Mouse (Mus musculus): Measurements from ENCODE around the gene Adamtsl3.

Adamtsl3 gene

DNA sequence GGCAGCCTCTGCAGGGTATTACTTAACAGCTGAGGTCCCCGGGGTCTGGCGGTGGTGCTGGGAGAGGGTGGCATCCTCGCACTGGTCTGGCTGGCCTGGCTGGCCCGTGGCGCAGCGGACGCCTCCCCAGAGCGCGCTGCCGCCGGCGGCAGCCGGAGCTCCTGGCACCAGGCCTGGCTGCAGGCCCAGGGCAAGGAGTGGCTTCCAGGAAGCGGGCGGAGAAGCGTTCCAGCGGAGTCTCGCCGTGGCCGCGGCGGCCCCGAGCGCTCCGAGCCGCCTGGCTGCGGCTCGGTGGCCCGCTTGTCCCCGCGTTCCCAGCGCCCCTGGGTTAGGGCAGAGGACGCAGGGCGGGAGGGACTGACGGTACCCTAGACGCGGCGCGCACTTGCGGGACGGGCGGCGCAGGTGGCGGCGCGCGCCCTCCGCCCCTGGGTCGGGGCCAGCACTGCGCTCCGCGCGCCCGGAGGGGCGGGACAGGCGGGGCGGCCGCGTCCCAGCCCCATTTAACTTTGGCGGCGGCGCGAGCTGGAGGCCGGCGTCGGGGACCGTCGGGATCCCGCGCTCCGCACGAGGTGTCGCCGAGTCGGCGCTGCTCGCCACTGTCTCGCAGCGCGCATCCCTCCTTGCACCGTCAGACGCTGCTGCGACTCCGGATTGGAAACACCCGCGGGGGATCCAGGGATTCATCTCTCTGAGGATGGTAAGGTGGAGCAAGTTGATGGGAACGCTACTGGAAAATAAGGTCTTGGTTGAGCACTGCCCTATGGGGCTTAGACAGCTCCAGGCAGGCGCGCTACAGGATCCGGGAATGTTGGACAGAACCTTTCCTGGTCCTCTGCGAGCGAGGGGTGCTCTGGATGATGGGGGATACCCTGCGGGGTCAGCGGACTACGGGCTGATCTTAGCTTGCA is at the start of gene Adamtsl3:
Adamtsl3 (plus strand) TSS at position 484 of the 911 bp plus-strand sequence.
- DNase-seq (ENCODE audit: low spot score): no peak

DNA sequence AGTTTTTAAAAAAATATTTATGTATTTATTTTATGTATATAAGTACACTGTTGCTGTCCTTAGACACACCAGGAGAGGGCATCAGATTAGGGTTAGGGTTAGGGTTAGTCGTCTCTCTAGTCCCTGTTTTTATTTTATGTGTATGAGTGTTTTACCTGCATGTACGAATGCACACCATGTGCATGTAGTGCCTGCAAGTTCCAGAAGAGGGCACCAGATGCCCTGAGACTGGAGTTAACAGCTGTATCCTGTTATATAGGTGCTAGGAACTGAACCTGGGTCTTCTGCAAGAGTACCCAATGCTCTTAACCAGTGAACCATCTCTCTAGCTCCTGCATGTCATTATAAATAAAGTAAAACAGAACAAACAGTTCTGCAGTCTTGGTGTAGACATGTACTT is 48.3 kb upstream of the Adamtsl3 start:
- DNase-seq (ENCODE audit: low spot score): no peak

DNA sequence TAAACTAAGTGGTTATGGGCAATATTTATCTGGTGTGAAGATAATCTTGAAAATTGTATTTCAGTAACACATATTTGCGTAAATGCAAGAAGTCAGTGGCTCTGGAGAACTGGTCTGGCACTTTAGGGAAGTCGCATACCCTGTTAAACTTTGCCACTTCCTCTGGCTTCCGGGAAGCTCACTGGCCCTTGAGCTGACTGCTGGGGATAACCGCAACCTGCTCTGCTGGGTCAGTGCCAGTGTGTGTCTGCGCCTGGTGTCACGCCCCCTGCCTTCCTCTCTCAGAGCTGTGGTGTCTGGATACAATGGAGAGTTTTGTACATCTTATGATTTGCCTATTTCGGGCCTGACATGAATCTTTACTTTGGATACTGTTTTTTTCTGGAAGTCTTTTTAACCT is 42.1 kb upstream of the Adamtsl3 start:
- no peak for DNase-seq (ENCODE audit: low spot score)

DNA sequence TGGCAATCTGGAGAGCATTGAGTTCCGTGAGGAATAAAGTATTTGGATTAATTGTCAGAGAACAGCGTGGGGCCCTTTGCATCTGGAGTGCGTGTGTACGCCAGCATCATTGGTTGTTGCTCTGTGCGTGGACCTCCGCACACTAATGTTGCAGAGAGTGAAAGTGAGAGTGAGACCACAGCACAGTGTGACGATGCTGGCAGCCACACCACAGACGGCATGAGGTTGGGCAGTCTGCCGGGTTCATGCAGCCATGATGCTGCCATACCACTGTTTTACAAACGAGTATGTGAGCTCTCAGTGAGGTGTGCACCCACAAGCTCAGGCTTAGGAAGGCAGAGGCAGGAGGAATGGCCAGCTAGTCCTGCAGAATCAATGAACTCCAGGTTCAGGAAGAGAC is 41.4 kb upstream of the Adamtsl3 start:
- no peak for DNase-seq (ENCODE audit: low spot score)

DNA sequence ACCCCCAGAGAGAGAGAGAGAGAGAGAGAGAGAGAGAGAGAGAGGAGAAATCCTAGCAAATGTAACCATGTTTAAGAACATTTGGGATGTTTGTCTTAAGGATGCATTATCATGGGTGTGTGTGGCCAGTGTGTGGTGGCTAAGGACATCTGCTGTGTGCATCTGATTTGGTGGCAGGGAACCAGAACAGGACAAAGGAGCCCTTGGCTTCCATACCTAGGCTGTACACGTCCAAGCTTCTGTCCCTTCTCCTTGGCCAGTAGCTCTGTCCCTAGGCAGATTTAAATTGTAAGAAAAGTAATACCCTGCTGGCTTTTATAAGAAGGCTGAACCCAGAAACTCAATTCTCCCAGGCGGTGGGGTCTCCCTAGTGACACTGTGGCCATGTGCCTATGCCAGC is 40.9 kb upstream of the Adamtsl3 start:
- DNase-seq (ENCODE audit: low spot score): no peak

DNA sequence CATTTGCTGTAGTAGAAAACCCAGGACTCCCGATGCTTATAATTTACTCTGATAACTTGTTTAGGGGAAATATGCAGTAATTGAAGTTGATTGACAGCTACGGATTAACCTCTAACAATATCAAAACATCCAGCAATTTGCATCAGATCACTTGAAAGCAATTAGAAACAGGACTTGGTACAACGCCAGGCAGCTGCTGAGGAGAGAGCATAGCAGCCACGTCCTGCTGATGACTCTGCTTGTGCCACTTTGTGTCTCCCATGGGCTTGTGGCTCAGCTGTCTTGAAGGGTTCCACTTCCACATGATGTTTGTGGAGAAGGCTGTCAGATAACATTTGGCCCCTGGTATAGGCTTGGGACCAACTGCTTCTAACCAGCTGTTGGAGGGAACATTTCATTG is 27.1 kb upstream of the Adamtsl3 start:
- DNase-seq (ENCODE audit: low spot score): no peak

DNA sequence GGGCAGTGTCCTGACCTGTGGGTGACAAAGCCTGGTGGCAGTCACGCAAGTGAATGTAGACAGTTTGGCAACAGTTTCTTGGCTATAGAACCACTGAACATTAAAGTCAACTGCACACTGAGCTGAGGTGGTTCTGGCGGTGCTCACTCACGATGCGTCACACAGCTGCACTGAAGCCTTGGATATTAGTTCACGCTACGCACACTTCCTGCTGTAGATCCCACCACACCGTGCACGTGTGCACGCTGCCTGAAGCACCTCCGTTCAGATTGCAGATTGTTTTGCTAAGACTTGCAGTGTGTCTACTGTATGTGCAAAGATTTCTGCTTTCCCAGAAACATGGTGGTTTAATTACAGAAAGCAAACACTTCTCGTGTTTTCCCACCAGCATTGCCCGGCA is 17.0 kb upstream of the Adamtsl3 start:
- no peak for DNase-seq (ENCODE audit: low spot score)

DNA sequence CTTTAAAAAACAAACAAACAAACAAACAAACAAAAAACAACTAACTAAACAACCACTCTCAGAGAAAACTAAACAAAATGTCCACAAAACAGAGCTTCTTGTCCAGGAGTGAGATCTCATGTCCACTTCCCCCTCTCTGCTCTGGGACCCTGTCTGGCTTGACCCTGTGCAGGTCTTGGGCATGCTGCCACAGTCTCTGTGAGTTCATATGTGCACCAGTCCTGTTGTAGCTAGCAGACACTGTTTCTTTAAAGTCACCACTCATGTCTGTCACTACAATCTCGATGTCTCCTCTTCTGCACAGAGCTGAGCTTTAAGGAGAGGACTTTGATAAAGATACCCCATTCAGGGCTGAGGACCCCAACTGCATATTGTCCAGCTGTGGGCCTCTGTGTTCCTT is 8.9 kb upstream of the Adamtsl3 start:
- no peak for DNase-seq (ENCODE audit: low spot score)

DNA sequence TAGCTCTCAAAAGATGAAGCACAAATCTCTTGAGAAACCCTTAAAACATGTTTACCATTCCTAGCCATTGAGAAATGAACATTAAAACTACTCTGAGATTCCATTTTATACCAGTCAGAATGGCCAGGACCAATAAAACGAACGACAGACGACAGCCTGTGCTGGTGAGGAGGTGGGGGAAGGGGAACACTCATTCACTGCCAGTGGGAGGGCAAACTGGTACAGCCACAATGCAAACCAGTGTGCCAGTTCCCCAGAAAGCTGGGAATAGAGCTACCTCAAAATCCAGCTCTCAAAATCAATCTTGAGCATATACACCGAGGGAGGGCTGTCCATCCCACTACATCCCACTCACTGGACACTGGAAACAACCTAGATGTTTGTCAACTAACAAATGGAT is 8.3 kb upstream of the Adamtsl3 start:
- DNase-seq (ENCODE audit: low spot score): no peak

DNA sequence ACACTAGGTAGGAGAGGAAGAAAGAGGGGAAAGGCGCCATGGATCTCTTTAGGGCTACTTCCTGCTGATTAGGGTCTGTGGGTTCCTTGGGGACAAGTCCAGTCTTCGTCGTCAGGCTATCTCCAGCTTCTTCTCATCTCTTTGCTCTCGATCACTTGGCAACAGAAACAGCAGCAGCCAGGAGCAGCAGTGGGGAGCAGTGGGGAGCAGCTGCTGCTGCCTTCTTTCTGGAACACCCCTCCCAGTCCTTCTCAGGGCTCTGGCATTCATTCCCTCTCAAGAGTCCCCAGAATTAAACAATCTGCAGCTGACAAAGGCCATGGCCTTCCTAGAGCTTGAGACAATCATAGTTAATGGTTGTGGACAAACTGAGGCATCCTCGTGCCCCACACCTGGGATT is 7.6 kb upstream of the Adamtsl3 start:
- DNase-seq (ENCODE audit: low spot score): no peak

DNA sequence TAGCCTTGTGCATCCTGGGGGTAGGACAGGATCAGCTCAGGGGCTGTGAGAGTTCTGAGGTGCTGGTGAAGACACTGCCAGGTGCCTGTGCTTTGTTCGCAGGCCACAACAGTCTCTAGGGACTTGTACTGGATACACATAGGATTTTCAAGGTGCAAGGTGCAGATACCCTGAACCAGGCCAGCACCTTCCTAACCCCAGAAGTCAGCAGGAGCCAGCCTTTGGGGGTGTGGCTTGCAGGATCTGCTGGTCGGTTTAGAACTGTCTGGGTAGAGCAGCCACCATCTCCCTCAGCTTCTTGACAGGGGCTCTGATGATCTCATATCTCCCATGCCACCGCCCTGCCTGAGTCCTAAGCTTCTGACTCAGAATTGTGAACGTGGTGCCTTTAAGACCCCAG is 5.7 kb upstream of the Adamtsl3 start:
- DNase-seq (ENCODE audit: low spot score): no peak

DNA sequence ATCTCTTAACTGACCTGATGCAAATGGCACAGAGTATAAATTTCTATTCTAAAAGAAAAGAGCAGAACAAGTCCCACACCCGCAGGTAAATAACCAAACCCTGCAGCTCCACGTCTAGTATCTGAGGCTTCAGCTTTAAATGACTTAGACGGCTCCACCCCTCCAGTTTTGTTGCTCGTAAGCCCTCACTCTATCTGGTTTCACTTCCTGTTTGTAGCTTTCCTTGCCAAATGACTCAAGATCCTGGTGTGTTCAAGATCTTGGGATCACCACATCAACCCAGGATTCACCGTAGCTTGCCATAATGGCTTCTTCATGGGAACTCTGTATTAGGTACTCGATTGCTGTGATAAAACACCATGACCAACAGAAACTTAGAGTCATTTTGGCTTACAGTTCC is 4.6 kb upstream of the Adamtsl3 start:
- no peak for DNase-seq (ENCODE audit: low spot score)

DNA sequence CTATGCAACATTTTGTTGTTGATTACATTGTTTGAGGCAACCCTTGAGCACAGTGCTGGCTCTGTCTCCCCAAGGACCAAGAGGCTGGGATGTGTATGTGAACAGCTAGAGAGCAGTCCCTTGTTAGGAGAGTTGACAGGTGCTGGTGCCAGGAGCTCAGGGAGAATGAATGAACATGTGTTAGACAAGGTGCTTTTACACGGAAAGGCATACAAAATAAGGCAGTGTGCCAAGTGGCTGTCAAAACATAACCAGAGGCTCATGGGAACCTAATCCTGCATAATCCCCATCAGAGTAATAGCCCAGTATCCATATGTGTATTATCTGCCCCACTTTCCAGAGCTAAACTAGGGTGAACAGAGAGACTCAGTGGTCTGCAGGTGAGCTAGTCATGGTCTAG is 1.5 kb upstream of the Adamtsl3 start:
- DNase-seq (ENCODE audit: low spot score): no peak

DNA sequence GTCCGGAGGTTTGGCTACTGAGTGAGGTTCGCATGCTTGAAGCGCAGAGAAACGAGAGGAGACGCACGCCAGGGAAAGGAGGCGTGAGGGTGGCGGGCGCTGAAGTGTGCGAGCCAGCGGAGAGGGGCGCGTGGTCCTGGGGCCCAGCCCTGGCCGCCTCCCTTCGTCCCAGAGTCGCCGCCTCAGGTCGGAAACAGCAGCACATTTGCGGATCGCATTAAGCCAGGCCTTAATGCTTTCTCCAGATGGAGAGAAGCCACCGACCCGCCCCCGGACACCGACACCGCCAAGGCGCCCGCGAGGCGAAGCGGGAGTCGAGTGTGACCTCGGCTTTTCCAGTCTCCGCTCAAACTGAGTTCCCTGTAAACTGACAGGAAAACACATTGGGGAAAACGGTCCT is 638 bp downstream of the Adamtsl3 start:
- DNase-seq (ENCODE audit: low spot score): no peak

DNA sequence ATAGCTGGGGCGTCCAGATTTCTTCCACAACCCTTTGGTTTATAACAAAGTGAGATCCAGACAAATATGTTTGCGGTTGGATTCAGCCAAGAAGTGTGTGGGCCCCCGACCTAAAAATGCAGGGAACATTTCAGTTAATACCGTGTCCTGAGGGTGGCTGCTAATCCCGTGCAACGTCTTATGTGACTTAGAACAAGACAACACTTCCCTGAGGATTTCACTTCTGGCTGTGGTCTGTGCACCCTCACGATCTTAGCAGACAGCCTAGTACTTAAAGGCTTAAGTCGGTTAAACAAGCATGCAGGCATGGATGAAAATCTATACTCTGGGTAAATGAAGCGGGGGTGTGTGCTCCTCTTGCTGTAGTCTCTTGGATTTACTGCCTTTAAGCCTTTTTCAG is 2.6 kb downstream of the Adamtsl3 start:
- no peak for DNase-seq (ENCODE audit: low spot score)

DNA sequence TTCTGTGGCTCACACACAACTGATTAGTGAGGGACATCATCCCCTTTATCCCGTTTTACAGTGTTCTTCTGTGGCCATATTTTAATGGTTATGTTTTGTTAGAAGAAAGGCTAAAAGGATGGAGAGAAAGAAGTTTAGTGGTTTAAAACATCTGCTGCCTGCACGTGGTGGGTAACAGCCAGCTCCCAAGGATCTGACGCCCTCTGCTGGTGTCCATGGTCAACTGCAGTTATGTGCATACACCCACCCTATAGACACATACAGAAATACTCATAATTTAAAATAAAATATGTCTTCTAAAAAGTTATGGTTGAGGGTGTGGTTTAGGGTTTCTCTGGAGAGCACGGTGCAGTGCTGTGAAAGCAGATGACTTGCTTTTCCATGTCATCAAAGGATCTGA is 3.0 kb downstream of the Adamtsl3 start:
- no peak for DNase-seq (ENCODE audit: low spot score)

DNA sequence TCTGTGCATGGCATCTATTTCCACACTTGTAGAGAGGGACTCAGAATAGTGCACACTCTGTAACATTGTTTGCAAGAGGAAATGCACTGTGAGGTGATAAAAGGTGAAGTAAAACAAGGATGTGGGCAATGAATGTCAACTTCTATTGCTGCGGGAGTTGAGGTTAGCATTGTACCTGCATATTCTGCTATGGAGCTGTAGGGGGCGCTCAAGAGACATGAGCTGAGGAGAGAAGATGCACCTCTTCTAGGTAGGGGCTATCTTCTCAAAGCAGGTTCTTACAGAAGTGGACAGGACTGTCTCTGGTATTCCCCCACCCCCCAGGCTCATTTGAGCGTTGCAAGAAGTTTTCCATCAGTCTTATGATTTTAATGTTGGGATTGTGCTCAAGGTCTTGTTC is 3.7 kb downstream of the Adamtsl3 start:
- no peak for DNase-seq (ENCODE audit: low spot score)

DNA sequence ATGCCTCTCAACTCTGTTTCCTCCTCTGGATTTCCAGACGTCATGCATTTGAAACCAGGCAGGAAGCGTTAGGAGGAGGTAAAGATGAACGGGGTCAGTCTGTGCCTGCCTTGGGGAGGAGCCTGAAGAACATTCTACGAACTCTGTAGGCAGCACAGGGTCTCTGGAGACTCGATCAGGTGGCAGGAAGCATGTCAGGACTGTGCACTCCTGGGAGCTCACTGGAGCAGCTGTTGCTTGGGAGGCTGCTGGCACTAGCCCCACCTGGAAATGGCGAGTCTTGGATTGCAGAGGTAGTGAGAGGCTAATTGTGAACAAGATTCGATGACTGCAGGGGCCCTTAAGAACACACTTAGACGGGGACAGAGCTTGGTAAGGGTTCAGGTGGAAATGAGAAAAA is 6.0 kb downstream of the Adamtsl3 start:
- DNase-seq (ENCODE audit: low spot score): no peak

DNA sequence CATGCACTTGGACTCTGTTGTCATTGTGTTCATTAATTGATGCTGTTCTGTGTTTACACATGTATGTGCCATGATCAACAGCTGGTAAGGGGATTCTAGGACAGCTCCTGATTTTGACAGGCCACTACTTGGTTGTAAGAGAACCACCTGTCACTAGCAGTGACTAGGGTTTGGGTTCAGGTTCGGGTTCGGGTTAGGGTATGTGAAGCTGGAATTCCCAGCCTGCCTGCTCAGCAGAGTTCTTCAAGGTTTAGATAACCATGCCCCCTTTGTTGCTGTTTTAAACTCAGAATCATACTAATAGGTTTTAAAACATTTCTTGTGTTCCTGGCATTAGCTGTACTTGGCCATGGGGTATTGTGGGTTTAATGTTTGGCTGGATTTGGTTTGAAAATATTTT is 11.2 kb downstream of the Adamtsl3 start:
- DNase-seq (ENCODE audit: low spot score): no peak

DNA sequence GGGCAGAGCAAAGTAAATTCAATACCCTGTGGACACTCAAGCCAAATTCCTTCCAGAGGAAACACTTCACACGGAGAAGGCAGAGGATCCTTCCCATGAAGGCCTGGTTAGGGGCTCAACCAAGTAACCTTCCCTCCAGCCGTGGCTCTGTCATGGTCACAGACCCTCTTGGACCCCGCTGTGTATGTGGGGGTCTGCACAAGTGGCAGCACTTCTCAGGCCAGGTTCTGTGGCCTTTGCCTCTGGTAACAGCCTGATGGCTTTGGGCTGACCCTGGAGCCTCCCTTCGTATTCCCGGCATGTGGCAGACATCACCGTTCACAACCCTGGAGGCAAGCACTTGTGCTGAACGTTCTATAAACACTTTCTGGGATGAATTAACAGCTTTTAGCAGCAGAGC is 14.3 kb downstream of the Adamtsl3 start:
- no peak for DNase-seq (ENCODE audit: low spot score)

DNA sequence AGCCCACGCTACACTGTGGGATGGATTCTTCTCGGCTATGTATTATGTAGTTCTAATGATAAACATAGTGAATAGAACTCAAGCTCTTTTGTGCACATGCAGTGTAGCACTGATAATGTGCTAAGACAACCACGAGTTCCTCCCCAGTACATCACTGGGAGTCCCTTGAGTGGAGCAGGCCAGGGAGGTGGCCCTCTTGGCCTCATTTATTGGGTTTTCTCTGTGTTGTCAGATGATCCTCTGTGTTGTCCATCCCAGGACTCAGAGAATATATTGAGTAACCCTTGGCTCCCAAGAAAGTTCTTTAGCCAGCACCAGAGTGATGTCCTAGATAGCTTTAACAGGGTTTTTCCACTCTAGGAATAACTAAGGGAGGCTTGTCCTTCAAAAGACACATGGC is 14.9 kb downstream of the Adamtsl3 start:
- no peak for DNase-seq (ENCODE audit: low spot score)

DNA sequence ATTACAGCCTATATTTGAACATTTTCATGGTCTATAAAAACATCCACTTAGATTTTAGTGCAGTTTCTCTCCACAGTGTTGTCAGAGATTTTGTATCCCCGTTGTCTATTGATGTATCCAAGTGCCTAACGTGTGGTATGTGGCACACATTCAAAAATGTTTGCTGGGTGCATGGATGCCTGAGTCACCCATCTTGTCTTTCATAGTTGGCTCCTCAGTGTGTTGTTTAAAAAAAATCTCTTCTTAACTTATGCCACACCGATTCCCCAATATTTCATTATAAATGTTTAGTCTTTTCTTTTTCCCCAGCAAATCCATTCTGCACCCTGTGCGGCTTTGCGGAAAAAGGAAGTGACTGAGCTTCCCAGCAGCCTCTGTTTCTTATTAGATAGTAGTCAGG is 23.7 kb downstream of the Adamtsl3 start:
- no peak for DNase-seq (ENCODE audit: low spot score)

DNA sequence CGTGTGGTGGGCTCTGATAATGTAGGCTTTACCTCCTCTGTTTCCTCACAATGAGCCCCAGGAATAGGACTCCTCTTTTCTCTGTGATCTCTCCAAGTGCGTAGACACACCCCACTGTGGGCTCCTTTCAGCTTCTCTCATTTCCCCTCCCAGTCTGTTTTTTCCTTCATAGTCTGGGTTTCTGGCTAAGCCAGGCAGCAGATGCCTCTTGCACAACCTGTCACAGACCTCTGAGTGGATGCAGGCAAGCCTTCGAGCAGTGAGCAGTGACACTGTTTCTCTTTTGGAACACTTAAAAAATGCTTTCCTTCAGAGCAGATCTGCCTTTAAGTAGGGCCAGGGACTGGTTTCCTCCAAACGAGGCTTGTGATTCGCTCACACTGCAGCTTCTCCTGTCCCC is 24.2 kb downstream of the Adamtsl3 start:
- no peak for DNase-seq (ENCODE audit: low spot score)

DNA sequence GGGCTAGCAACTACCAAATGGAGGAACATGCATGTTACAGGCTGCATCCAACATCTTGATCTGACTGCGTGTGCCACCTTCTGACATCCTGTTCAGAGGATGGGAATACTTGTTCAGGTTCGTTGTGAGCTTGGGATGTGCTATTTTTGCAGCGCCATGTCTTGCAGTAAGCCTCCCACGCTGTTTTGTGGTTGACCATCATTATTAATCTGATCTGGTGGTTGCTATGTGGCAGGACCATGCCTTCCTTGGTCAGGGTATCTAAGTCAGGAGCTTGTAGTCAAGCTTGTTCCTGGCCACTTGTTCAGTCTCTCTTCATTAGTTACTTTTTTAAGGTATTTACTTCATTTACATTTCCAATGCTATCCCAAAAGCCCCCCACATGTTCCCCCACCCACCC is 24.7 kb downstream of the Adamtsl3 start:
- no peak for DNase-seq (ENCODE audit: low spot score)
